Comparison of ENCODE assay signal across 8 mouse cellular contexts in genomic region chr6:51508750-51509648, GRCm38 (mm10). TPM values are rescaled to one million over a fixed set of nuclear protein-coding genes. Genes with fewer than 3 reads are reported as not detected.
A peak's percentile ranks its signal among the peaks of the same experiment; 100 is the strongest.
DNase-seq lines count a peak whose midpoint lies in the region; ATAC-seq lines count a peak whose summit lies in the region.

No protein-coding gene starts in this region.

- H3K4me1 ChIP-seq in hindbrain, embryonic 11.5 days (replicated peaks; ENCODE audit: control insufficient read depth, insufficient read depth, low read length): no peaks in the 10 kb centered on the region

- H3K27me3 ChIP-seq in hindbrain, embryonic 11.5 days (ENCODE audit: control insufficient read depth, insufficient read depth, low read length): no peaks in the 10 kb centered on the region

- H3K4me2 ChIP-seq in hindbrain, embryonic 11.5 days (replicated peaks; ENCODE audit: low read depth, low read length): peak overlapping the region; percentile 32

- no peak overlapping the region for H3K27ac ChIP-seq in hindbrain, embryonic 11.5 days (ENCODE audit: low read depth, low read length)

- H3K9ac ChIP-seq in hindbrain, embryonic 11.5 days (ENCODE audit: low read depth, low read length): peak overlapping the region; percentile 4; the same call in 1 of the 2 replicates

- peak overlapping the region; percentile 20 for H3K4me3 ChIP-seq in hindbrain, embryonic 11.5 days (ENCODE audit: low read depth, low read length)

- H3K9me3 ChIP-seq in hindbrain, embryonic 11.5 days (ENCODE audit: control insufficient read depth, low read length): no peaks in the 10 kb centered on the region

- no peak for ATAC-seq in hindbrain, embryonic 11.5 days (ENCODE audit: low FRiP score)

- no peaks in the 10 kb centered on the region for H3K36me3 ChIP-seq in hindbrain, embryonic 11.5 days (ENCODE audit: control insufficient read depth, insufficient read depth, low read length)

- DNase-seq in MEL-GATA-1-ER (ENCODE audit: extremely low read depth, low read depth): peak; percentile 78
- peak; percentile 74 for DNase-seq in cerebellum, adult 8-10 months
- DNase-seq in frontal cortex, postnatal 10 days (ENCODE audit: low spot score in 2 of 2): peak; percentile 31 to 60
- DNase-seq in hindbrain, embryonic 11.5 days (ENCODE audit: low spot score): peak; percentile 84
- peak; percentile 46 to 81 for DNase-seq in layer of hippocampus, postnatal 25 days (ENCODE audit: extremely low spot score in 1 of 2, low spot score in 1 of 2)
- DNase-seq in lung, postnatal 10 days: peak; percentile 83
- peak; percentile 53 for DNase-seq in retina, adult 2 months (ENCODE audit: low read depth, low spot score)
- peak; percentile 85 for DNase-seq in thymus, postnatal 14 days

- 30% methylated on average over 18 of the region's 18 CpGs for WGBS in hindbrain, embryonic 11.5 days

RNA-seq across cellular contexts. Expression of gene Snx10, which starts 14.7 kb away (rescaled TPM):
- polyA plus RNA-seq in hindbrain, embryonic 11.5 days (2014; fragmentation: Nextera tagmentation; extraction: Ambion mirVana): 45.3 and 47.6 TPM in 2 replicates
- 100 to 1,000 TPM in 1 of 2 experiments, 10 to 100 TPM in 1; 99.1 to 114 TPM for total RNA-seq in layer of hippocampus, postnatal 25 days (2021)

RNA-seq across cellular contexts. Expression of gene Cbx3, which starts 38.8 kb away (rescaled TPM):
- polyA plus RNA-seq in hindbrain, embryonic 11.5 days (2014; fragmentation: Nextera tagmentation; extraction: Ambion mirVana): 660 and 672 TPM in 2 replicates
- 100 to 1,000 TPM; 138 to 145 TPM for total RNA-seq in layer of hippocampus, postnatal 25 days (2021)

RNA-seq across cellular contexts. Expression of gene Hnrnpa2b1, which starts 39.3 kb away (rescaled TPM):
- polyA plus RNA-seq in hindbrain, embryonic 11.5 days (2014; fragmentation: Nextera tagmentation; extraction: Ambion mirVana): 1,561 and 1,692 TPM in 2 replicates
- 100 to 1,000 TPM; 444 to 529 TPM for total RNA-seq in layer of hippocampus, postnatal 25 days (2021)
